Mouse (Mus musculus) brain, embryonic 14.5 days (tissue): ENCODE measurements around the gene Uba7. TPM values are rescaled to one million over a fixed set of nuclear protein-coding genes. Genes with fewer than 3 reads are reported as not detected.

Source experiments
- DNase-seq: peaks from one replicate; pipeline ENCODE4 v3.0.0-alpha.2; 2011; ENCODE audit warnings: low read depth
- CTCF ChIP-seq: fragments of 200-500 bp; IDR thresholded peaks from 2 replicates; pipeline ENCODE4 v1.5.1; 2012; ENCODE audit warnings: inconsistent platforms, mild to moderate bottlenecking, moderate library complexity, borderline replicate concordance; ENCODE audit not compliant: insufficient read depth, insufficient read length; ENCODE audit errors: extremely low read depth
- POLR2A ChIP-seq: fragments of 200-500 bp; IDR thresholded peaks from 2 replicates; pipeline ENCODE4 v1.6.1; 2012; ENCODE audit warnings: mild to moderate bottlenecking, inconsistent platforms, borderline replicate concordance; ENCODE audit not compliant: poor library complexity, insufficient read depth, insufficient read length, severe bottlenecking; ENCODE audit errors: extremely low read depth
- polyA plus RNA-seq: library from polyadenylated mRNA; depleted of rRNA; stranded (reverse); fragments of >200 nt; gene quantifications from 2 replicates; pipeline ENCODE4 v1.2.3, GENCODE M21; 2012; rRNA removed

Uba7 gene
- polyA plus RNA-seq = 4.3 and 5.8 TPM in 2 replicates

GRCm38 (mm10) chr9:107975399-107976386 is at the start of gene Uba7:
TSS of gene Uba7 (plus strand) at chr9:107975505.
- TF ChIP-seq CTCF (no peak), POLR2A (no peak)
- no peak for DNase-seq

GRCm38 (mm10) chr9:107926920-107927420 is 48.3 kb upstream of the Uba7 start:
- TF ChIP-seq POLR2A = no peak
- TF ChIP-seq CTCF = no peak
- no peak for DNase-seq

- no peak for TF ChIP-seq CTCF
- no peak for TF ChIP-seq POLR2A
- DNase-seq = peak; percentile 58
Observed at GRCm38 (mm10) chr9:107927749-107928148, 47.6 kb upstream of the Uba7 start.

- DNase-seq = no peak
- TF ChIP-seq CTCF = no peak
- TF ChIP-seq POLR2A = no peak
Observed at GRCm38 (mm10) chr9:107928169-107928568, 47.1 kb upstream of the Uba7 start, which contains the start of gene Actl11. TSS of gene Actl11 (plus strand) at chr9:107928469.

- TF ChIP-seq POLR2A (no peak), CTCF (no peak)
- peak; percentile 35 for DNase-seq
Observed at GRCm38 (mm10) chr9:107932221-107932620, 43.1 kb upstream of the Uba7 start.

GRCm38 (mm10) chr9:107934146-107934545 is 41.2 kb upstream of the Uba7 start:
- no peak for DNase-seq
- no peak for TF ChIP-seq CTCF
- no peak for TF ChIP-seq POLR2A

- no peak for DNase-seq
- TF ChIP-seq CTCF = no peak
- TF ChIP-seq POLR2A = no peak
Observed at GRCm38 (mm10) chr9:107935374-107935773, 39.9 kb upstream of the Uba7 start, which contains the start of gene Camkv. TSS of gene Camkv (plus strand) at chr9:107935674.

GRCm38 (mm10) chr9:107935790-107936214 is 39.5 kb upstream of the Uba7 start:
- DNase-seq = peak; percentile 54
- no peak for TF ChIP-seq POLR2A

GRCm38 (mm10) chr9:107936215-107936822 is 39.0 kb upstream of the Uba7 start:
- DNase-seq = peak; percentile 44
- TF ChIP-seq CTCF (no peak), POLR2A (no peak)

- DNase-seq = no peak
Observed at GRCm38 (mm10) chr9:107936831-107937230, 38.5 kb upstream of the Uba7 start.

More at GRCm38 (mm10) chr9:107936831-107937230, 38.5 kb upstream of the Uba7 start:
- TF ChIP-seq POLR2A (no peak), CTCF (no peak)
